Mouse (Mus musculus) adrenal gland, adult (tissue): ENCODE measurements around the gene Mrfap1.

ENCODE experiments used
- DNase-seq, 2 experiments: peaks; one replicate each; pipeline ENCODE4 v3.0.0; 2022 to 2023; ENCODE audit warnings: low spot score in 1 of 2; ENCODE audit not compliant: inconsistent age in 2 of 2

Gene Mrfap1

DNA sequence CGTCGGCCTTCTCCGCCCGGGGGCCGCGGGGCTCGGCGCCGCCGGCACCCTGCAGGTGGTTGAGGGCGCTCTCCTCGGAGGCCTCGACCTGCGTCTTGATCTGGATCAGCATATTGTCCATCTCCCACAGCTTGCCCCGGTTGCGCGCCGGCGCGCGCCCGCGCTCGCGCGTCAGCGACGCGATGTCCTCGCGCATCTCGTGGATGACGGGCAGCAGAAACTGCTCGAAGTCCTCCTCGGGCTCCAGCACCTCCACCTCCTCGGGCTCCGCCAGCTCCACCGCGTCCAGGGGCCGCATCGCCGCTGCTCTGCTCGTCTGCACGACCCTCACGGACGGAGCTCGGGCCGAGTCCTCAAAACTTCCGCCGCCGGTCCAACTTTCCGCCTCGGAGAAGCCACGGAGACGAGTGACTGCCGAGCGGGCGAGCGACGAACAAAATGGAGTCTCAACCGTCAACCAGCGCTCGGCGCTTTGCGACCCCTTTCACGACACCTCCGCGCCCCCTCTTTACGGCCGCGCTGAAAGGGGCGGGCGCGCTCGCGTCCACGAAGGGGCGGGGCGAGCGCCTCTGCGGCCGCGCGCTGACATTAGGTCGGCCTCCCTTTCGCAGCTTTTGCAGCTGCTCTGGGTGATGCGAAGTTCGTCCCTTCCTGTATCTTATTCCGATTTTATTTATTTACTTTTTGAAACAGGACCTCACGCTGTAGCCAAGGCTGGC, at the start of gene Mrfap1:
Gene Mrfap1 (minus strand): TSS at position 477 of the 719 bp plus-strand sequence.
- DNase-seq: peak; percentile 96 to 98

DNA sequence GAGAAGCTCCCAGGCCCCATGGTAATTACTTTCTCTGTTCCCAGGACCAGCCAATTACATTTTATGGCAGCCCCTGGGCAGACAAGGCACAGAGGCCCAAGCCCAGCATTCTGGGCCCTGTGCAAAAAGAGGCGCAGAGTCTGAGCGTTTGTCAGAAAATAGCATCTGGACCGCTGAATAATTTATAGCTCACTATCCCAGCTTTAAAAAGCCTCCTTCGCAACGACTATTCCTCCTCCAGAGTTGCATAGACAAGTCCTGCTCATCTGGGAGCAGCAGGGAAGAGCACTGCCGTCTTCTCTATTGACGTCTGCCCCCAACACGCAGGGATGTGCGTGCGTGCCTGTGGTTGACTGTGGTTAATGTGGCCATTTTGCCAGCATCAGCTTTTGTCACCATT, 47.9 kb upstream of the Mrfap1 start:
- DNase-seq: no peak

DNA sequence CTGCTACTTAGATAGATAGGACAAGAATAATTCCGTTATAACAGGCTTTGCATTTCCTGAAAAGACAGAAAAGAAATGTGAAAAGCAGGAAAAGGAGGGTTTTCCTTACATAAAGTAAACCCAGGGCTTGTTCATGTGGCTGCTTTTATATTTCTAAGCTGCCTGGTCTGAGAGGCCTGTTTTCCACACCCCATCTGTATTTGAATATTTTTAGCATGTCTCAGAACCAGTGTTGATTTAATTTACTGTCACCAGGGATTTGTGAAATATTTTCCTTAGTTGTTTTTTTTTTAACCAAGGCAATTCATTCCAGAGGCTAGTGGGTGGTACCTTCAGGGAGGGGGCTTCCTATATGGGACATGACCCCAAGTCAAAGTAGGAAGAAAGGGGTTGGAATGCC, 45.1 kb upstream of the Mrfap1 start:
- no peak for DNase-seq

DNA sequence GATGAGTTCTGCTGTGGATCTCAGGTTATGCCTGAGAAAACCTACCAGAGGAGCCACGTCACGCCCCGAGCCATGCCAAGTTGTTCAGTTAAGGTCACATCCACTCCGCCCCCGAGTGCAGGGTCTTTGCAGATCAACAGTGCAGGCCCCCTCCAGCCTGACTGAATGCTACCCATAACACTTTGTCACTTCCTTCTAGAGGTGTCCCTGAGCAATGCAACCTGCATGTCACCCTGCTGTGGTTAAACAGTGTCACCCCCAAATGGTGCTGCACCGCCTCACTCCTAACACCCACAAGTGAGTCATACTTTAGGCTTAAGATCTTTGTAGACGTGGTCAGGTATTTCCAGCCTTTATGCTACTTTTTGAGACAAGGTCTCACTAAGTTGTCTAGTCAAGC, 43.5 kb upstream of the Mrfap1 start:
- DNase-seq: no peak

DNA sequence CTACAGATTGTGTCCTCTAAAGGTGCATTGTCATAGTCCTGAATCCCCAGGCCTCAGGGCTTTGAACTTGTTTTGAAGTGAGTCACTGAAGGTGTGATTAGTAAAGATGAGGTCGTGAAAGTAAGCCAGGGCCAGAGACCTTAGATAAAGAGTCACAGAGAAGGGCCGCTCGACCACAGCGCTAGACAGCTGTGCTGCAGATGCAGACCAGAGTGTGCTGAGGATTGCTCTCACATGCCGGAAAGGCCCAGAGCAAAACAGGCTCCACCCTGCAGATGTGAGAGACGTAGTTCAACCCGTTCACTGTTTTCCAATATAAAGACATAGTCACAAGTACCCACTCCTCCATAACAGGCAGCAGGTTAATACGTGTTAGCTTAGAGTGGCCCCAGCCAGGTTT, 43.0 kb upstream of the Mrfap1 start:
- no peak for DNase-seq

DNA sequence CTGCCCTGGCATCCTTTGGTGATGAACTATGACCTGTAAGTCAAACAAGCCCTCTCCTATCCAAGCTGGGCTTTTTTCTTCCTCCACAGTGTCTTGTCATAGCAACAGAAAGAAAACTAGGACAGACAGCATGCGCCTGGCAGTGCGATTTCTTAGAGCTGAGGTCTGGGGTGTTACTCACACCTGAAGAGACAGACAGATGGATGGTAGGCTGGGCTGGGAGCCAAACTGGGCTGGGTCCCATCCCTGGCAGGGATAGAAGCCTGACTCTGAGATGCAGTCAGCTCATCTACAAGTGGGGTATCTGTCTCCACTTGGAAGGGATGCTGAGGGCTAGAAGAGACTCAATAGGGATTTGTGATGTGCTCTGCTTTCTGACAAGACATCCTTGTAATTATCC, 42.5 kb upstream of the Mrfap1 start:
- DNase-seq: no peak

DNA sequence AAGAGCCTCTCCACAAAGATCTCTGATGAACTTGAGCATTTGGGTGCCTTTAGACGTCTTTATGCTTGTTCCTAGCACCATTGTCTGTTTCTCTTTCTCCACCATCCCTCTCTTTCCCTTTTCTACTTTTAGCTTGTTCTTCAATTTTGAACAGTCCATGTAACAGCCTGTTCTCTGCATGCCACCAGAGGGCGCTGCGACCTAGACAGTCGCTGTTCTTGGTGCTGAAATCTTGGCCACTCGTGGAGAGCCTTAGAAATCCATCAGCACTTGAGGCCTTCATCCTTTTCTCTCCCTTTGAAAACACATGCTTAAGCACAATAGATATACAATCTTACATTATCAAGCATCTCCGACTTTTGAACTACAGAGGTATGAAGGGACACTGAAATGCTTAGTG, 39.4 kb upstream of the Mrfap1 start:
- peak; percentile 61 to 88 for DNase-seq

DNA sequence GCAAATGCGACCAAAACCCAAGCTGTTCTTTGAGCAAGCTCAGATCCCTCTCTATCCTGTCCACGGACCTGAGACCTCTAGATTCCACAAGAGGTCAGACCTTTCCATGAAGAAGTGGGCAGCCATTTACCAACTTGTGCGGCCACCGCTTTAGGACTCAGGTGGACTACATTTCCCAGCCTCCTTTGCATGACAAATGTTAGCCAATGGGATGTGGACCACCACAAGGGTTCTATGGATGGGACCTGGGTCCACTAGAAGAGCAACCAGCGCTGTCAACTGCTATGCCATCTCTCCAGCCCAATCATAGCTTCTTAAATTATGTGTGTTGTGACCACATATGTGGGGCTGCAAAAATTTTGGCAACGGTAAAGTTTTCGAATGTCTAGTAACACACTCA, 34.7 kb upstream of the Mrfap1 start:
- peak; percentile 34 to 53 for DNase-seq

DNA sequence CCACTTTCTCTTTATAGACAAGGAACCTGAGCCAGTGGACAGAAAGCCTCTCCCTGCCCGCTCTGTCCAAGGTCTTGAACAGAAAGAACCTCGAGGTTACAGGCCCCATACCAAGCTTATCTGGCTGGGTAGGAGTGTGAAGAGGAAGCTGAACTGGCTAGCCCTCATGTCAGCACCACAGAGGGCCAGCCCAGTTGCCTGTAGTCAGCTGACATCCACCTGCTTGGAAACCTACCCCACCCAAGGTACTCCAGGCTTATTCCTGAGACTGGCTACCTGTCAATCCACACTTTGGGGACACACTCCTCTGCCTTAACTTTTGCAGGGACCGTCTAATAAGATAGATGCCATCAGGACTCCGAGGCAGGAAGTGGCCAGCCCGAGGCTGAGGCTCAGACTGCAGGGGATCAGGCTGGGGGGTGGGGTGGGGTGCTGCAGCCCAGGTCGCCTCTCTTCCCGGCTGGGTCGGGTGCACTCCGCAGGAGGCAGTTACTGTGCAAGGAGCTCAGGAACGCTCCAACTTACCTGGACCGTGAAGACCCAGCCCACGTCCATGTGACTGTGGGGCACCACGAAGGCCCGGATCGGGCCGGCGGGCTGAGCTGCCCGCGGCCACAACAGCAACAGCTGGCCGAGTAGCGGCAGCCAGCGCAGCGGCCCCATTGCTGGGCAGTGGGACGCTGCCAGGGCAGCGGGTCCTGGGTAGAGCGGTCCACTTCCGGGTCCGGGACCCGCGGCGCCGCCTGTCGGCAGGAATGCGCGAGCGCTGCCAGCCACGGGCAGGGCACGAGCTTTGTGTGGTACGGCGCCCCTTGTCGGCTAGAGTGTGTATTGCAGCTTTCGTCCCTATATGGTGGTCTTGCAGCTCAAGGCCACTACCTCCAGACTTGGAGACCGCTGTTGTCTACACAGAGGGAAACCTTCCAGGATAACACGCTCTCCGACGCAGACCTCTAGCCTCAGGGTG, 33.6 kb upstream of the Mrfap1 start, which contains the start of gene Man2b2:
Gene Man2b2 (minus strand): TSS at position 741 of the 967 bp plus-strand sequence.
- DNase-seq: peak; percentile 92 to 97

DNA sequence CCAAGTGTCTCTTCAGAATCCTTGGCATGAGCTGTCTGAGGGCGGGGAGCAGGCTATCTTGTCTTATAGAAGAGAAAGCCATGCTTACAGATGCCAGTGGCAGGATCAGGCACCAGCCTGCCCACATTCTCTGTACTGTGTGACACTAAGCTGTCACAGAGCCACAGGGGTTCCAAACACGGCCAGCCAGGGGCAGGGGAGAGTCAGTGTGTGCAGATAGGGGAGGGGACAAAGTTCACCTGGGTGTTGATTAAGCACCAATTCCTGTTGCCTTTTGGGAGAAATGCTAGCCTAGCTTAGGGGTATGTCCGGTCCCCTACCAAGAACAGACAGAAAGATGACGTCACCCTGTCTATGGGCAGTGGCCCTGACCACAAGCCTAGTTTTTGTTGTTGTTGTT, 32.5 kb upstream of the Mrfap1 start:
- DNase-seq: no peak

DNA sequence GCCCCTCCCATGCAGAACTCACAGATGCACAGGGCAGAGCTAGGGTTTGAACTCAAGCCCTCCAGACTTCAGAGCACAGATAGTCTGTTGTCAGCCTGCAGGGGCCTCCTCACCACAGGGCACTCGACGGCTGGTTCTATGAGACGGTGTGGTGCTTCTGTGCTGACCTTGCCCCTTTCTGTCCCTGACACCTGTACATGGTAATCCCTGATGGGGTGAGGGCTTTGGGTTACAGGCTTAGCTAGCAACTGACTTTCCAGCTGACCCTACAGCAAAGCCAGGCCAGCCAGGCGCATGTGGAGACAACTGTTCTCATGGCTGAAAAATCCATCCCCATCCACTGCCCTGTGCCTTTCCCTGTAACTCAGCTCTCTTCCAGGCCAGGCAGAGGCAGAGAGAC, 26.3 kb upstream of the Mrfap1 start:
- no peak for DNase-seq

DNA sequence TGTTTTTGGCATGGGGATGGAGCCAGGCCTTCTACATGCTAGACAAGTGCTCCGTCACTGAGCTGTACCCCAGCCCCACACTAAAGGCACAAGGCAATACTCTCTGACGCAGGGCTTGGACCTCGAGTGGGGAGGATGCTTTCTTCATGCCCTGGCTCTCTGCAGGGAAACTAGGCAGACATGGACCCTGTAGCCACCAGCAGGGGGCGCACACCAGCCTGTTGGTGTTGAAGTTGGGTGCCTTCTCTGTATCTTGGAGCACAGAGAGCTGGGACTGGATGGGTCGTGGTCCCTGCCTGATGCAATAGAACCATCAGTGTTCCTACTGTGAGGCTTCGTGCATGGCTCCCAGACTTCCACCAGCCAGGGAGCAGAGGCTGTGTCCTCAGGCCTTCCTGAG, 23.6 kb upstream of the Mrfap1 start:
- peak; percentile 50 to 76 for DNase-seq

DNA sequence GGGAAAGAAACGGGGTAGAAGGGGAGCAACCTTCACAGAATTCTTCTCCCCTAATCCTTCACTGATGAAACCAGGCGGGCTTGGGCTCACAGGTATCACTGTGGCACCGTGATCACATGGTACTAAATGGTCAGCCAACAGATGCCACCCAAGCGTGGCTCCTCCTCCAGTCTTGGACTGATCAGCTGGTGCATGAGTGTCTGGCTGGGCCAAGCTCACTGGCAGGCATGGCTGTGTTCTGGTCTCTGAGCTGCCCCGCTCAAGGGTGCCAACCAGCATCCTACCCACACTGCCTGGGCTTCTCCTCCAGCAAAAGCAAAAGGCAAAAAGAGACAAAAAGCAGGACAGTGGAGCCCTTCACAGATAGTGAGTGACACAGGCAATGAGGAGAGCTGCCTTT, 23.2 kb upstream of the Mrfap1 start:
- no peak for DNase-seq

DNA sequence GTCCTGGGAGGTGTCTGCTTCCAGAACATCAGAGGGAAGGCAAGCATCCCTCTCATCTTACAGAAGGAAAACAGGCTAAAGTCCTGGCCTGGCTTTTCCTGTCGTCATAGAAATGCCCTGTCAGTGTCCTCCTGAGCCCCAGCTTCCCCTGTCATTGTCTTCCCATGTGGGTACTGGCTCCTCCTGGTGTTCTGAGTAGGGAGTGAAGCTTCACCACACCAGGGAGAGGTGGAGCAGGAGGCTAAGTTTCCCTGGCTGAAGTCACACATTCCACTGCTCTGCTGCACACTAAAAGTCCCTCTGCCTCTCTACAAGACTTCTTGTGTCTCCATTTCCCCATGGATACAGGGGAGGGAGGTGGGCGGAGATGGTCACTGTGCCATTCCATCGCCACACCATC, 21.2 kb upstream of the Mrfap1 start:
- DNase-seq: no peak

DNA sequence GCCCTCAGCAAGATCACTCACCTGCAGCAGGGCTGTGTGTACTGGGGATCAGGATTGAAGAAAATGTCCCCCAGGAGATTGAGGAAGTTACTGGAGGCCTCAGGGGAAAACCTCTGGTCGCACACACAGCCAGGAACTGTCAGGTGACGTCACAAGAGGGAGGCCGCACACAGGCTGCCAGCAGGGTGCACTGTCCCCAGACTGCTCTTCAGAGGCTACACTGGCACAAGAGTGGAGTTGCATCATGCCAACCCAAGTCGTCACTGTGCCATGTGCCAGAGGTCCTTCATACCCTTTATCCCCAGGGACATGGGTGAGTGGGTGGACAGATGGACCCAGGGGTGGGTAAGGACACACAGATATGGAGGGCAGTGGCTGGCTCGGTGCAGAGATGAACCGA, 18.0 kb upstream of the Mrfap1 start:
- DNase-seq: peak in 1 of 2 experiments; percentile 54

DNA sequence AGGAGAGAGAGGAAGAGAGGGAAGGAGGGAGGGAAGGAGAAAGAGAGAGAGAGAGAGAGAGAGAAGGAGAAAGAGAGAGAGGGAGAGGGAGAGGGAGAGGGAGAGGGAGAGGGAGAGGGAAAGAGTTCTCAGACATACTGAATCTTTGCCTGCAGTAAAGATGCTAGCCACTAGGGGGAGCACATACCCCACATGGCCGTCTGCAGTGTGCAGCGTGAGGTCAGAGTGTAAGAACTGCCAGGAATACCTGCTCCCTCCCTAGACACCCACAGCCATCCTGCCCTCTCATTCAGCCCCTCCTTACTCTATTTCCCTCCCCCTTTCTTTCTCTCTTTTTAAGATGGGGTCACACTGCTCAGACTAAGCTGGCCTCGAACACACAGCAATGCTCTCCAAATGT, 14.8 kb upstream of the Mrfap1 start:
- DNase-seq: peak; percentile 59 to 85

DNA sequence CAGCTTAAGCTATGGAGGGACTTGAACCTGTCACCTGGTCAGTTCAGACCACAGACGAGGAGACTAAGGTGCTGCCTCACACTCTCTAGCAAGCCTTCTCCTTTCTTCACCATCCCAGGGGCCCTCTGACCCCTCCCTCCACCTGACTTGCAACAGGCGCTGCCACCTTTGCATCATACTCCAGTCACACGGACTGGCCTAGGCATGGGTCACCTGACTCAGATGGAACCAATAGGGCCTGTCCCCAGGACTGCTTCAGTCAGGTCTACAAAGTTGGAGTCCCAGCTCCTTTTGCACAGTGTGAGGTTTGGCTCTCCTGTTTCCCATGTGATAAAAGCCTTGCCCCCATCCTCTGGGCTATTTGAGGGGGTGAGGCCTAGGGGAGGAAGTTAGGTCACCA, 14.1 kb upstream of the Mrfap1 start:
- DNase-seq: no peak

DNA sequence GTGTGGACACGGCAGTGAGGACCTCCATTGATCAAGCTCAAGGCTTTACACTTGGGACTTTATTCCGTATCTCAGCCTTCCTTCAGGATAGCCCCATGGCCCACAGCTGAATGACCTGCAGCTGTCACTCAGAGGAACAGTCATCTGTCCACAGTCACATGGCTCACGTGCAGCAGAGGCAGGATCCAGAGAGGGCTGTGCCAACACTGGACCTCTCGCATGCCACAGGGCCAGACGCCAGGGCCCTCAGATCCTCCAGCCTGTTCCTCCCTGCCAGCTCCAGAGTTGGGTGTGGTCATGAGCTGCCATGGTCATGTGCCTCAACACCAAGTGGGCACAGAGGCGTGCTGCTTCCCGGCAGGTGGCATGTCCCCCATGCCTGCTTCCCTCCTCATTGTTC, 12.6 kb upstream of the Mrfap1 start:
- no peak for DNase-seq

DNA sequence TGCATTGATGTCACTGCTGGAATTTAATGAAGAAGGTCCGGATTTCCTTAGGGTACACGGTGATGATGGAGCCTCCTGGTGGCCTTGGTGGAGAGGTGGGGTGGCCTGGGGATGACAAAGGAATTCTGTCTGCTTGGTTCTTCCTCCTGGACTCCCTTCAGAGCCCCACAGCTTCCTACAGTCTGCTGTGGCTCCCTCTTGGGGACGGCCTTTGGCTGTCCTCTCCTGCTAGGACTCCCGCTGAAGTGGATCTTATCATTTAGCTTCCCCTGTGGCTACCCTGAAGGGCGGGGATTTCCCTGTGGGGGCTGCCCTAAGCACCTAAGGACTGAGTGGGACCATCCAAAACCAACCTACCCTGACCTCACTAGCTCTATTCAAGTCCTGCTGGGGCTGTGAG, 10.5 kb upstream of the Mrfap1 start:
- DNase-seq: no peak

DNA sequence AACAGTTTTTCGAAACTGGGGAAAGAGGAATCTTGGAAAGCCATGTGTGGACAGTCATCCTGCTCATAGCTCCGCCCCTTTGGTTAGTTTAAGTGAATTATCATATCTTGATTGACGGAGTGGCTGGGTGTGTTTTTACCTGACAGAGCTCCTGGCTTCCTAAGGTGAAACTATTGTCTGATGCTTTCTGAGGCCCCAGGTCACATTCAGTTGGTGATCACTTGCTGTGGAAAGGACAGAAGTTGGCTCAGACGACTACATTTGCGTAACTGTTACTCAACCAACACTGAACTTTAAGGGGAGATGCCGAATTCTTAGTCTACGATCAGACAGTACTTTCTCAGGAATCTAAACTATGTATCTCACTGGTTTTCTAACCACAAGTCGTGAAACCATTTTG, 719 bp upstream of the Mrfap1 start:
- peak in 1 of 2 experiments; percentile 62 for DNase-seq

DNA sequence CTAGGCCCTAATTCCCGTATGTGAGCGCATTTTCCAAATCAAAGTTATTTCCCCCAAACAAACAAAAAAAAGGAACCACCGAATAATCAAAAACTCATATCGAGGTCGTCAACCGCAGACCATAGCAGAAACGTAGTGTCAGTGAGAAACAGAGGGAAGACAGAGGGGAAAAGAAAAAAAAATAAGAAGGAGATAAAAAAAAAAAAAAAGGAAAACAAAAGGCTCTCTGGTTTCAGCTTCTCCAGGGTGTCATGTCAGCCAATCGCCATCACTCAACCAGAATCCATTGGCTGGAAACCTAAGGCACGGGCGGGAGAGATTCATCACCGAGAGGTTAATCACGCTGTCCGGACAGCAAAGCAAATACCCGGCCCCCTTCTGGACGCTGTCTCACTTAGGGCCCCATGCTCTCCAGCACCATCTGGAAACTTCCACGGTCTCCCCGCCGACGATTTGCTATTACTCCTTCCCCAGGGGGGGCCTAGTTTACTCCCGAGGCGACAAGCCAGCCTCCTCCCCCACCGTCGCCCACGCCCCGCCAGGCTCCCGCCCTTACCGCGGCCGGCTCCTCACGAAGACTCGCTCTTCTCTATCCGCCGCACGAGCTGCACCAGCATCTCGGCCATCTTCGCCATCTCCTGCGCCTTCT, 801 bp downstream of the Mrfap1 start:
- peak; percentile 83 to 93 for DNase-seq

DNA sequence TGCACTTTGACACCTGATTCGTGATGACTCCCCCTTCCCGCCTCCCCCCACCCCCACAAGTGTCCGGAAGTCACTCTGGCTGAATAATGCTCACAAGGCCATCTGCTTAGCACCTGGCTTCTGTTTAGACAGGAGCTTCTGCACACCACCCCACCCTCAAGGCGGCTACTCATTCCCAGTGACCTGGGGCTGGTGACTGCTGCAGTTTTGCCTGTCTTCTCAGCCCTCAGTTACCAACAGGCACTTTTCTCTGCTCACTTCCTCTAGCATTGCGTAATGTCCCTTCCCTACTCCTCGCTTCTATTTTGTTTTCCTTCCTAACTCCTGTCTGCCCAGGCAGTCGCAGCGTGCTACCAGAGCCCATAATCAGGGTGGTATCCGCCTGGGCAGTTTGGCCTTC, 4.7 kb downstream of the Mrfap1 start:
- DNase-seq: no peak
